Mouse (Mus musculus): Measurements from ENCODE around the gene Gm28035. TPM values are rescaled to one million over a fixed set of nuclear protein-coding genes. Genes with fewer than 3 reads are reported as not detected.

The Gm28035 gene
- total RNA-seq, 4 experiments from 2014 or later, result 0.22 to 0.78 (median 0.40) TPM; not detected in 1

- no peak for DNase-seq (ENCODE audit: low spot score in 2 of 2)
Measured at GRCm38 (mm10) chr2:30299525-30299924, 59.2 kb downstream of the Gm28035 start.

GRCm38 (mm10) chr2:30299966-30300365, 59.6 kb downstream of the Gm28035 start:
- DNase-seq (ENCODE audit: low spot score in 2 of 2), result no peak

GRCm38 (mm10) chr2:30306087-30306486, 65.7 kb downstream of the Gm28035 start:
- DNase-seq (ENCODE audit: low spot score in 2 of 2), result no peak

GRCm38 (mm10) chr2:30309351-30309750, 69.0 kb downstream of the Gm28035 start:
- no peak for DNase-seq (ENCODE audit: low spot score in 2 of 2)

GRCm38 (mm10) chr2:30311481-30311880, 71.1 kb downstream of the Gm28035 start:
- DNase-seq (ENCODE audit: low spot score in 2 of 2), result no peak

- no peak for DNase-seq (ENCODE audit: low spot score in 2 of 2)
Measured at GRCm38 (mm10) chr2:30316136-30316535, 75.8 kb downstream of the Gm28035 start.

GRCm38 (mm10) chr2:30316955-30317354, 76.6 kb downstream of the Gm28035 start:
- no peak for DNase-seq (ENCODE audit: low spot score in 2 of 2)

- no peak for DNase-seq (ENCODE audit: low spot score in 2 of 2)
Measured at GRCm38 (mm10) chr2:30319260-30319659, 78.9 kb downstream of the Gm28035 start.

GRCm38 (mm10) chr2:30323111-30323510, 82.7 kb downstream of the Gm28035 start:
- no peak for DNase-seq (ENCODE audit: low spot score in 2 of 2)

- DNase-seq (ENCODE audit: low spot score in 2 of 2), result no peak
Measured at GRCm38 (mm10) chr2:30325296-30325695, 84.9 kb downstream of the Gm28035 start.

- no peak for DNase-seq (ENCODE audit: low spot score in 2 of 2)
Measured at GRCm38 (mm10) chr2:30327276-30327675, 86.9 kb downstream of the Gm28035 start.

- DNase-seq (ENCODE audit: low spot score in 2 of 2), result no peak
Measured at GRCm38 (mm10) chr2:30328791-30329190, 88.4 kb downstream of the Gm28035 start.

Other genes starting within 250 kb of the Gm28035 start
- gene Wdr34, start 191.7 kb upstream of the Gm28035 start, total RNA-seq (2022), result 1 to 10 TPM; 3.9 to 5.6 (median 4.3) TPM
- gene Set, start 183.2 kb upstream of the Gm28035 start, total RNA-seq (2022), result 100 to 1,000 TPM; 106 to 121 (median 118) TPM
- gene Pkn3, start 162.9 kb upstream of the Gm28035 start, total RNA-seq (2022), result 1 to 10 TPM; 2.1 to 3.2 (median 2.7) TPM
- 1 to 10 TPM; 3.1 to 3.9 (median 3.4) TPM for gene Zdhhc12, start 146.9 kb upstream of the Gm28035 start, total RNA-seq (2022)
- gene Zer1, start 116.0 kb upstream of the Gm28035 start, total RNA-seq (2022), result 10 to 100 TPM; 23.5 to 24.8 (median 24.3) TPM
- gene Tbc1d13, start 106.8 kb upstream of the Gm28035 start, total RNA-seq (2022), result 10 to 100 TPM; 11.1 to 13.9 (median 11.2) TPM
- 10 to 100 TPM; 50.3 to 59.4 (median 56.9) TPM for gene Endog, start 69.1 kb upstream of the Gm28035 start, total RNA-seq (2022)
- gene Spout1, start 62.1 kb upstream of the Gm28035 start, total RNA-seq (2022), result 1 to 10 TPM; 3.4 to 5.1 (median 4.3) TPM
- 10 to 100 TPM; 23.0 to 28.7 (median 26.8) TPM for gene Kyat1, start 34.7 kb upstream of the Gm28035 start, total RNA-seq (2022)
- gene Lrrc8a, start 2.9 kb upstream of the Gm28035 start, total RNA-seq (2022), result 10 to 100 TPM; 13.2 to 20.1 (median 15.3) TPM
- 10 to 100 TPM in 2 of 4 experiments, 1 to 10 TPM in 2; 7.7 to 14.2 (median 11.0) TPM for gene Phyhd1, start 25.6 kb downstream of the Gm28035 start, total RNA-seq (2022)
- not detected for gene Gm28038, start 40.5 kb downstream of the Gm28035 start, total RNA-seq (2022)
- 10 to 100 TPM; 20.5 to 26.2 (median 24.6) TPM for gene Dolk, start 45.8 kb downstream of the Gm28035 start, total RNA-seq (2022)
- gene Nup188, start 45.8 kb downstream of the Gm28035 start, total RNA-seq (2022), result 1 to 10 TPM; 6.0 to 8.8 (median 7.2) TPM
- gene Sh3glb2, start 118.8 kb downstream of the Gm28035 start, total RNA-seq (2022), result 10 to 100 TPM; 15.3 to 18.5 (median 16.8) TPM
- 10 to 100 TPM; 13.2 to 29.8 (median 17.4) TPM for gene Miga2, start 123.7 kb downstream of the Gm28035 start, total RNA-seq (2022)
- gene Dolpp1, start 151.7 kb downstream of the Gm28035 start, total RNA-seq (2022), result 1 to 10 TPM; 3.9 to 4.5 (median 4.1) TPM
- gene Crat, start 175.2 kb downstream of the Gm28035 start, total RNA-seq (2022), result 100 to 1,000 TPM; 355 to 420 (median 382) TPM
- gene Ptpa, start 175.5 kb downstream of the Gm28035 start, total RNA-seq (2022), result 10 to 100 TPM; 55.6 to 70.0 (median 63.9) TPM
- gene Ier5l, start 233.7 kb downstream of the Gm28035 start, total RNA-seq (2022), result 1 to 10 TPM in 3 of 4 experiments, under 1 TPM in 1; 0.96 to 1.7 (median 1.4) TPM